Mouse (Mus musculus): ENCODE measurements around the gene Tuba1c. TPM values are rescaled to one million over a fixed set of nuclear protein-coding genes. Genes with fewer than 3 reads are reported as not detected.

The Tuba1c gene
- polyA plus RNA-seq, 1 experiment from 2014 or later: 196 TPM

Small RNAs within 50 kb of the gene (microRNA-seq; reads per million reads assigned to microRNA genes)
- gene Mir6960: not detected

Other genes starting within 250 kb of the Tuba1c start
- gene Wnt1, start 240.0 kb upstream of the Tuba1c start, polyA plus RNA-seq (2015; fragmentation: Nextera tagmentation; extraction: Ambion mirVana): not detected in 2 replicates
- not detected in 2 replicates for gene Ddn, start 220.4 kb upstream of the Tuba1c start, polyA plus RNA-seq (2015; fragmentation: Nextera tagmentation; extraction: Ambion mirVana)
- gene Prkag1, start 198.4 kb upstream of the Tuba1c start, polyA plus RNA-seq (2015; fragmentation: Nextera tagmentation; extraction: Ambion mirVana): 85.4 and 86.4 TPM in 2 replicates
- 10.1 and 11.4 TPM in 2 replicates for gene Kmt2d, start 158.7 kb upstream of the Tuba1c start, polyA plus RNA-seq (2015; fragmentation: Nextera tagmentation; extraction: Ambion mirVana)
- gene Rhebl1, start 135.4 kb upstream of the Tuba1c start, polyA plus RNA-seq (2015; fragmentation: Nextera tagmentation; extraction: Ambion mirVana): 8.2 and 9.8 TPM in 2 replicates
- 0.84 and 1.1 TPM in 2 replicates for gene Dhh, start 131.4 kb upstream of the Tuba1c start, polyA plus RNA-seq (2015; fragmentation: Nextera tagmentation; extraction: Ambion mirVana)
- gene Lmbr1l, start 111.7 kb upstream of the Tuba1c start, polyA plus RNA-seq (2015; fragmentation: Nextera tagmentation; extraction: Ambion mirVana): 14.8 and 18.3 TPM in 2 replicates
- 1,202 and 1,296 TPM in 2 replicates for gene Tuba1b, start 95.3 kb upstream of the Tuba1c start, polyA plus RNA-seq (2015; fragmentation: Nextera tagmentation; extraction: Ambion mirVana)
- gene Gm49450, start 76.3 kb upstream of the Tuba1c start, polyA plus RNA-seq (2015; fragmentation: Nextera tagmentation; extraction: Ambion mirVana): not detected in 2 replicates
- gene Tuba1a, start 76.2 kb upstream of the Tuba1c start, polyA plus RNA-seq (2015; fragmentation: Nextera tagmentation; extraction: Ambion mirVana): 1,001 and 1,036 TPM in 2 replicates
- gene Prph, start 25.3 kb downstream of the Tuba1c start, polyA plus RNA-seq (2015; fragmentation: Nextera tagmentation; extraction: Ambion mirVana): 24.4 and 25.4 TPM in 2 replicates
- gene Troap, start 44.7 kb downstream of the Tuba1c start, polyA plus RNA-seq (2015; fragmentation: Nextera tagmentation; extraction: Ambion mirVana): 25.6 and 26.4 TPM in 2 replicates
- gene C1ql4, start 57.9 kb downstream of the Tuba1c start, polyA plus RNA-seq (2015; fragmentation: Nextera tagmentation; extraction: Ambion mirVana): not detected in 2 replicates
- 14.1 TPM in 2 replicates for gene Dnajc22, start 63.3 kb downstream of the Tuba1c start, polyA plus RNA-seq (2015; fragmentation: Nextera tagmentation; extraction: Ambion mirVana)
- 18.3 and 20.2 TPM in 2 replicates for gene Spats2, start 96.0 kb downstream of the Tuba1c start, polyA plus RNA-seq (2015; fragmentation: Nextera tagmentation; extraction: Ambion mirVana)
- 0.52 and 0.66 TPM in 2 replicates for gene Kcnh3, start 195.0 kb downstream of the Tuba1c start, polyA plus RNA-seq (2015; fragmentation: Nextera tagmentation; extraction: Ambion mirVana)
- 98.7 and 113 TPM in 2 replicates for gene Mcrs1, start 222.1 kb downstream of the Tuba1c start, polyA plus RNA-seq (2015; fragmentation: Nextera tagmentation; extraction: Ambion mirVana)